Mouse (Mus musculus) lung, adult 10 weeks (tissue): ENCODE results near the gene Fads1. TPM values are rescaled to one million over a fixed set of nuclear protein-coding genes. Genes with fewer than 3 reads are reported as not detected.

Experiments used
- polyA plus RNA-seq: library from polyadenylated mRNA; stranded (reverse); fragments of 350-450 nt; fragmentation: Illumina TruSeq; extraction: RNeasy Lipid Tissue Mini Kit (QIAGEN cat#74804); gene quantifications from one replicate; pipeline ENCODE4 v1.2.3, GENCODE M21; 2014; ENCODE audit warnings: low read depth, low replicate concordance; ENCODE audit not compliant: insufficient read depth

Fads1 gene
- 58.1 TPM for polyA plus RNA-seq

DNA sequence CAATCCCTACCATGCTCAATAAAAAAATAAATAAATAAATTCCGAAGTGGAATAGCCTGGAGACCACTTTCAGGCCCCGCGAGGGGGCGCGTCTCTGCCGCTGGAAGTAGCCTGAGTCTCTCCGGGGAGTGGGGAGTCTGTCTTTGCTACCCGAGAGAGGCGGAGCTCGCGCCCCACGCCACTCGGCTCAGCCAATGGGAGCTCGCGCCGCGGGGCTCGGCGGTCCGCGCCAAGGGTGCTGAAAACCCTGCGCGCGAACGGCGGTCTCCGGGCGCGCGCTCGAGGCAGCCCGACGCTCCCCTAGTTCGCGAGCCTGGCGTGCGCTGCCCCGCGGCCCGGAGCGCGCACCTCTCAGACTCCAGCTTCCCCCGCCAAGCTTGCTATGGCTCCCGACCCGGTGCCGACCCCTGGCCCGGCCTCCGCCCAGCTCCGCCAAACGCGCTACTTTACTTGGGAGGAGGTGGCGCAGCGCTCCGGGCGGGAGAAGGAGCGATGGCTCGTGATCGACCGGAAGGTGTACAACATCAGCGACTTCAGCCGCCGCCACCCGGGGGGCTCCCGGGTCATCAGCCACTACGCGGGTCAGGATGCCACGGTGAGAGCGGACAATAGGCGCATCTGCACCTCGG is at the start of gene Fads1:
TSS of gene Fads1 (plus strand) at position 219 of the 629 bp plus-strand sequence.

DNA sequence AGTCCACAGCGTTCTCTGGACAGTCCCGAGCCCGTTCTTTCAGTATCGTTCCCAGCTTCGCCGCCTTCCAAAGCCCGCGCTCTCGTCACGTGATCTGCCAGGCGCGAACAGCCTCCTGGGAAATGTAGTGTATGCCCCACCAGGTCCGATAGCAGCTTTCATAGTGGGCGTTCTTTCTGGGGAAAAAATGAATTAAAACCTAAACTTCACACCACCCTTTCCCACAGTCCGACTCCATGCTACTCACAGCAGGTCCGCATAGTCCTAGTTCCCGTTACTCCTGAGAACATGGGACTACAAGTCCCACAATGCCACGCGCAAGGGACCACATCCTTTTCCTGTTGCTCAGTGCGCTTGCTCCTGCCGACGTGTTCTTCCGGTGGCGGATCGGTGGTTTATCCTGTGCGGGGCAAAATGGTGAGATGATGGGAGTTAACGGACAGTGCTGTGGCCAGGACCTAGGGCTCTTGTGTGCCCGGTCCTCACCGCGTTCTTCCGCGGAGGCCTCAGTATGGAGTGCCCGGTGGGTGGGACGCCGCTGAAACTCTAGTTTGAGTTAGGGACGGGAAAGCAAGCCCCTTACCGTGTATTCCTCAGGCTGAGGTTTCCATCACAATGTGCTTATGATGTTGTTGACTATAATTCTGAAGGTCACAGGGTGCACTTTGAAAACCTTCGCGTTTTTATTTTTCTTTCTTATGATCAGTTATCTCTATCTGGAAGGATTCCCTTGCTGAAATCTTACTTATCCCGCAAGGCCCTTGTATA is 21.3 kb downstream of the Fads1 start, which contains the start of the genes Tmem258 and Fen1:
TSS of gene Tmem258 (plus strand) at position 167 of the 768 bp plus-strand sequence.
TSS of gene Fen1 (minus strand) at position 322 of the 768 bp plus-strand sequence.

DNA sequence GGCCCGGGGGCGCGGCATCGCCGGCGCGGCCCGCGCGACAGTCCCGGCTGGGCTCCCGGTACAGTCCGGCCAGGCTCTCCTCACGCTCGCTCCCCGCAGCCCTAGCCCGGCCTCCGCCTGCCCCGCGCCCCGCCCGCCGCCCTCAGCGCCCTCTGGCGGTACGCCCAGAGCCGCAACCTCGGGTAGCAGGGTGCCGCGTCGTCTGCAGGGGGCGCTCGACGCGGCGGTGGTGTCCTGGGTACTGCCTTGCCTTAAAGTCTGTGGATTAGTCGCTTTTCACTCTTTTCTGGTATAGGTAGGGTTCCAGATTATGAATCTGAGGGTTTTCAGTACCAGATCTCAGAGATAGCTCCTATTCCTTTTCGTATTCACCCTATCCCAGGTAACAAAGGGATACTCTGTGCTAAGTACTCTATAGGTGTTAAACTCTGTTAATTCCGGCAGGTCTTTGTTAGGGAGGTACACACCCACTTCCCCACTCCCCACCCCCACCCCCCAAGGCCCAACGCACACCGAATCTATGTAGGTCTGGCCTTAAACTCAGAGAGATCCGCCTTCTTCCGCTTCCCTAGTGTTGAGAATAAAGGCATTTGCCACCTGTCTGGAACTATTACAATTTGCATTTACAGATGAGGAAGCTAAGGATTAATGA is 58.1 kb downstream of the Fads1 start, which contains the start of gene Myrf:
TSS of gene Myrf (minus strand) at position 95 of the 652 bp plus-strand sequence.

Other genes with a start within 250 kb of the Fads1 start
- 4,262 TPM for gene Fth1, start 202.3 kb upstream of the Fads1 start, polyA plus RNA-seq
- gene Best1, start 181.3 kb upstream of the Fads1 start, polyA plus RNA-seq: 1.8 TPM
- gene Rab3il1, start 181.2 kb upstream of the Fads1 start, polyA plus RNA-seq: 6.9 TPM
- 68.9 TPM for gene Fads3, start 141.3 kb upstream of the Fads1 start, polyA plus RNA-seq
- 28.7 TPM for gene Fads2, start 81.1 kb upstream of the Fads1 start, polyA plus RNA-seq
- gene Tmem258, start 21.1 kb downstream of the Fads1 start, polyA plus RNA-seq: 164 TPM
- 6.0 TPM for gene Fen1, start 21.3 kb downstream of the Fads1 start, polyA plus RNA-seq
- gene Myrf, start 57.9 kb downstream of the Fads1 start, polyA plus RNA-seq: 9.1 TPM
- gene Dagla, start 122.0 kb downstream of the Fads1 start, polyA plus RNA-seq: 2.0 TPM
- 3.7 TPM for gene Syt7, start 206.2 kb downstream of the Fads1 start, polyA plus RNA-seq